Mouse (Mus musculus) embryonic stem cell, embryonic (primary cell): ENCODE data around the gene Col6a5.
"Not testable (repeated sequence)": the region's sequence is repeated elsewhere in the genome, so short reads cannot be mapped to it uniquely, and the experiment has no call there.

Experiments
- CTCF ChIA-PET, 4 experiments: fragments of 300-600 bp in 2 of 4; fragments of 350-600 bp in 2 of 4; sonication (Branson Sonifier 250); formaldehyde crosslinking; loops; one replicate each; lab custom pipeline; 2022; ENCODE audit warnings: inconsistent platforms in 2 of 4; lab: Charles Lee
- POLR2A ChIA-PET, 4 experiments: fragments of 300-600 bp in 2 of 4; fragments of 350-600 bp in 2 of 4; sonication (Branson Sonifier 250); formaldehyde crosslinking; loops; one replicate each; lab custom pipeline; 2022; ENCODE audit warnings: antibody characterized with exemption in 4 of 4, inconsistent platforms in 1 of 4; lab: Charles Lee

The Col6a5 gene

GRCm38 (mm10) chr9:105851011-105851410, 109.4 kb downstream of the Col6a5 start:
- POLR2A ChIA-PET: interaction anchor here in 2 of 4 experiments (0.6 to 1.5 kb wide), 2 partner anchors 13 to 18 kb away, joined by 3 to 4 read pairs; no protein-coding TSS in a partner anchor
- CTCF ChIA-PET: no interaction called here

GRCm38 (mm10) chr9:105848396-105848795, 112.0 kb downstream of the Col6a5 start:
- POLR2A ChIA-PET: no interaction called here

DNA sequence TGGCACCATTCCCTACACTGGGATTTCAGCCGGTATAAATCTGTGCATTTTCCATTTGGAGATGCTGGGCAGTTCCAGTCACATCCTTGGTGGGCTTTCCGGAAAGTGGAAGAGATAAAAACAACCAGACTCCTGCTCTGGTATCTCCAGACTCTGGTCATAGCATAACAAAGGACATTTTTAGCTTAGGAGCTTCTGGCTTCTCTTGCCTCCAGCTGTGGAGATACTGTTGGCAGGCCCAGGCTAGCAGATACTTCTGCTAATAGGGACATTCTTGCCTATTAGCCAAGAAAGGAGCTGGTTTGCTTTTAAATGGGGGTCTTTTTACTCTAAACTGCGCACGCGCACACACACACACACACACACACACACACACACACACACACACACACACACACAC, 113.2 kb downstream of the Col6a5 start:
- POLR2A ChIA-PET: no interaction called here
- CTCF ChIA-PET: interaction anchor here in 1 of 4 experiments (0.7 kb wide), 1 partner anchor 9 kb away, joined by 4 read pairs; no protein-coding TSS in a partner anchor

More at GRCm38 (mm10) chr9:105848396-105848795, 112.0 kb downstream of the Col6a5 start:
- CTCF ChIA-PET: no interaction called here

DNA sequence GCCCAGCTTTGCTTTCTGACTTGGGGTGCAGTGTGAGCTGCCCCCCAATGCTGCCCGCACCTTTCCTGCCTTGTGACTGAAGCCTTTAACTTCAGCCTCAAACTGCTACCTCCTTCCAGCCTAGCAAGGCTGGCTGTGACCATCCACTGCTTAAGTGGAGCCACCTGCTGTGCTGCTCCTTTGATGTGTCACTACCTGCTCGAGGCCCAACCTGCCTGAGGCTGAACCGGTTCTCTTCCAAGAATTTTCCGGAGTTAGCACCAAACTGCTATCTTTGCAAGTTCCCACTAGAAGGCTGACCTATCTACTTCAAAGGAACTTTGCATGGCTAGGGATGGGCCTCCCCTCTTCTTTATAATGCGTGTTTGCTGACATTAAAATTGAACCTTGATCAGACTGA, 119.1 kb downstream of the Col6a5 start:
- POLR2A ChIA-PET: not testable (repeated sequence)
- CTCF ChIA-PET: interaction anchor here in 2 of 4 experiments (0.7 to 1.4 kb wide), 3 partner anchors 16 to 271 kb away, joined by 3 to 4 read pairs (median 3); no protein-coding TSS in a partner anchor

GRCm38 (mm10) chr9:105839147-105839515, 121.3 kb downstream of the Col6a5 start:
- ChIA-PET CTCF (interaction anchor here in 2 of 4 experiments (0.6 to 0.8 kb wide), 3 partner anchors 38 to 582 kb away, joined by 3 to 5 read pairs (median 4); no protein-coding TSS in a partner anchor), POLR2A (no interaction called here)

- CTCF ChIA-PET: interaction anchor here in 1 of 4 experiments (0.7 to 0.9 kb wide), 3 partner anchors 145 to 583 kb away, joined by 3 to 5 read pairs (median 4); no protein-coding TSS in a partner anchor
- POLR2A ChIA-PET: interaction anchor here in 2 of 4 experiments (0.6 to 1.3 kb wide), 2 partner anchors 13 to 76 kb away, joined by 4 to 7 read pairs; no protein-coding TSS in a partner anchor
Measured at GRCm38 (mm10) chr9:105838396-105839146, 121.9 kb downstream of the Col6a5 start.

GRCm38 (mm10) chr9:105835587-105835986, 124.9 kb downstream of the Col6a5 start:
- ChIA-PET POLR2A (interaction anchor here in 1 of 4 experiments (0.5 kb wide), 1 partner anchor 356 kb away, joined by 4 read pairs; no protein-coding TSS in a partner anchor), CTCF (interaction anchor here in 2 of 4 experiments (0.6 to 1.3 kb wide), 2 partner anchors 22 to 43 kb away, joined by 3 read pairs; no protein-coding TSS in a partner anchor)

DNA sequence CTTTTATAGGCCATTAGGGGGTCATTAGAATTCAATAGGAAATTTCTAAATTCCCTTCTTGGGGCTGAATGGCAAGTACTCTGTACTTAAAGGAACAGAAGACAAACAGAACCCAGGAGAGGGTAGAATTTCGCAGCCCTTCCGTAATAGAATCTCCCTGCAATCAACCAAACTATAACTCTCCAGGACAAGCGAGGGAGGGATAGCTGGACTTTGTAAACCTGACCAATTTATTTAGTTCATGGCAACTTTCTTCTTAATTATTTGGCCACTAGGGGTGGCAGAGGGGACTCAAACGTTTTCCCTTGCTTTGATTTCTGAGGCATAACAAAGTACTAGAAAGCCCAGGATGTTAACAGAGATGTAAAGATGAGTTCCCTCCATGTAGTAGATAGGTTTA, 125.6 kb downstream of the Col6a5 start:
- POLR2A ChIA-PET: no interaction called here
- CTCF ChIA-PET: interaction anchor here in 2 of 4 experiments (0.6 to 1.3 kb wide), 2 partner anchors 23 to 283 kb away, joined by 3 to 9 read pairs; no protein-coding TSS in a partner anchor

DNA sequence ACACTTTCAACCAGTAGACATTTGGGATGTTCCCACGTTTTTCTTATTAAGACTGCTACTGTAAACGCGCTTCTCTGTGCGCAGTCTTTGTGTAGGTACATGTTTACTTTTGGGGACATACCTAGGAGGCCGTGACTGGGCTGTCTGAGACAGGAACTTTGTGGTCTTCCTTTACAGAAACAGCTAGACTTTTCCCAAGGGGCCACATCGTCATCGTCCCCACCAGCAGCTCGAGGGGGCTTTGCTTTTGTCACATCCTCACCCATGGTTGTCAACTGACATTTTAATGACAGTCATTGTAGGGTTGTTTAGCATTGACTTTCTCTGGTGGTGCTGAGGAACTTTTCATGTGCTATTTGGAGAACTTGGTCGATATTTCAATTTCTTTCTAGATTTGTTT, 129.2 kb downstream of the Col6a5 start:
- POLR2A ChIA-PET: no interaction called here
- CTCF ChIA-PET: no interaction called here

DNA sequence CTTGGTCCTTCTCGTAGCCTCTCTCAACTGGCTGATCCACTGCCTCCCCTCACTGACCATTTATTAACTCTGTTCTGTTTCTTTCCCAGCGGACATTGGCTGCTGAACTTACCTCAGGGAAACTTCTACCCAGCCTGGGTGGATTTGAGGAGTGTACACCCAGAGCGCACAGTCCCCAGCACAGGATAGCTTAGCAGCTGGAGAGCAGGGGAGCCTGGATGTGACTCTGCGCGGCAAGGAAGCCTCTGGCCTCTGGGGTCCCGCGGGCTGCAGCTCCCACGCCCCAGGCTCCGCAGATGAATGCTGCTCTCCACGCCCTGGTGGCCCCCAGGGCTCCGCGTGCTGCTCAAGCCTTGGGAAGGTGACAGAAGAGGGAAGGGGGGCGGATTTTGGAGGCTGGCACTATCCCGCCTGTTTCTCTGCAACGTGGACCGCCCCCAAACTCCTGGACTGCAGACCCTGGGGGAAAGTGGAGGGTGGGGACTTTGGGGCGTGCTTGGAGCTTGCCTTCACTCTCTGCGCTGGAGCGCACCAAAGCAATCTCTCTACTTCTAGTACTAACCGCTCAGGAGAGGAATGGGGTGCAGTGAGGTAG, 132.6 kb downstream of the Col6a5 start, which contains the start of gene Col6a6:
Gene Col6a6 (minus strand): TSS at position 370 of the 595 bp plus-strand sequence.
- ChIA-PET CTCF (interaction anchor here in 2 of 4 experiments (0.9 to 1.6 kb wide), 2 partner anchors 9 to 134 kb away, joined by 3 to 4 read pairs; no protein-coding TSS in a partner anchor), POLR2A (interaction anchor here in 1 of 4 experiments (0.6 to 1.5 kb wide), 2 partner anchors 9 to 149 kb away, joined by 3 to 4 read pairs; no protein-coding TSS in a partner anchor)

GRCm38 (mm10) chr9:105827076-105827647, 133.3 kb downstream of the Col6a5 start:
- POLR2A ChIA-PET: interaction anchor here in 1 of 4 experiments (0.6 to 1.5 kb wide), 4 partner anchors 10 to 150 kb away, joined by 3 to 5 read pairs (median 4); no protein-coding TSS in a partner anchor

DNA sequence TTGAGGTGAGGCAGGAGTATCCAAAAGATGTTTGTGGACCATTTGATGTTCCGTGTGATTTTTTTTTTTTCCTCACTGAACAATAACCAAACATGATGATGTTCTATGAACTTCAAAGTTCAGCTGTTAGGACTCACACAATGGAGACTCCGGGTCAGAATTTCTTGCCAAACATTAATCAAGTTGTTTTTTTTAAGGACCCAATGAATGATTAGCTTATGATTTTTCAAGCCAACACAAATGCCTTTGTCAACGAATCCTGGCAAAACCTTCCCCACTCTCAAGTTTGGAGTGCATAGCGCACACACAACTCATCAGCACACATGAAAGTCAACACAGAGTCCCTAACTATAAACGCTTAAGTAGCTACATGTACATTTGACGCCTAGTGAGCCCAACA, 139.7 kb downstream of the Col6a5 start:
- ChIA-PET POLR2A (no interaction called here), CTCF (no interaction called here)

More at GRCm38 (mm10) chr9:105827076-105827647, 133.3 kb downstream of the Col6a5 start:
- CTCF ChIA-PET: interaction anchor here in 1 of 4 experiments (0.8 kb wide), 1 partner anchor 285 kb away, joined by 3 read pairs; no protein-coding TSS in a partner anchor

- POLR2A ChIA-PET: no interaction called here
- CTCF ChIA-PET: interaction anchor here in 1 of 4 experiments (0.6 kb wide), 2 partner anchors 33 to 1170 kb away, joined by 3 to 18 read pairs; no protein-coding TSS in a partner anchor
Measured at GRCm38 (mm10) chr9:105819155-105819709, 141.2 kb downstream of the Col6a5 start.

- CTCF ChIA-PET: interaction anchor here in 1 of 4 experiments (0.7 kb wide), 1 partner anchor 39 kb away, joined by 3 read pairs; no protein-coding TSS in a partner anchor
- POLR2A ChIA-PET: interaction anchor here in 1 of 4 experiments (0.6 kb wide), 1 partner anchor 1365 kb away, joined by 5 read pairs; no protein-coding TSS in a partner anchor
Measured at GRCm38 (mm10) chr9:105814436-105814835, 146.0 kb downstream of the Col6a5 start.

DNA sequence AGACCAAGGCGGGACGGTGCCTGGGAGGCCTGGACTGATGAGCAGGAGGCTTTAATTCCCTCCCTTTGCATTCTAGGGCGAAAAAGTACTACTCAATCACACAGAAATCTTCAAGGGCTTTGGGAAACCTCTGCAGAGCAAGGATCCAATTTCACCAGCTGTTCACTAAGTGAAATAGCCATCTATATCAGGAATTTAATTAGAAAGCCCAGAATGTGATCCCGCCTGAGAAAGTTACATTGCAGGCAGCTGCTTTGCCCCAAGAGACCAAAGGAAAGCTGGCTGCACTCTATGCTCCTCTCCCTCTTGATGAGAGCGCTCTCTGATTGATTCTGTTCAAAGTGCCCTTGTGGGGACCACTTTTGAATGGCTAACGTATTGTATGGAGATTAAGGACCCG, 149.0 kb downstream of the Col6a5 start:
- POLR2A ChIA-PET: interaction anchor here in 1 of 4 experiments (0.6 kb wide), 1 partner anchor 312 kb away, joined by 3 read pairs; no protein-coding TSS in a partner anchor
- CTCF ChIA-PET: no interaction called here

DNA sequence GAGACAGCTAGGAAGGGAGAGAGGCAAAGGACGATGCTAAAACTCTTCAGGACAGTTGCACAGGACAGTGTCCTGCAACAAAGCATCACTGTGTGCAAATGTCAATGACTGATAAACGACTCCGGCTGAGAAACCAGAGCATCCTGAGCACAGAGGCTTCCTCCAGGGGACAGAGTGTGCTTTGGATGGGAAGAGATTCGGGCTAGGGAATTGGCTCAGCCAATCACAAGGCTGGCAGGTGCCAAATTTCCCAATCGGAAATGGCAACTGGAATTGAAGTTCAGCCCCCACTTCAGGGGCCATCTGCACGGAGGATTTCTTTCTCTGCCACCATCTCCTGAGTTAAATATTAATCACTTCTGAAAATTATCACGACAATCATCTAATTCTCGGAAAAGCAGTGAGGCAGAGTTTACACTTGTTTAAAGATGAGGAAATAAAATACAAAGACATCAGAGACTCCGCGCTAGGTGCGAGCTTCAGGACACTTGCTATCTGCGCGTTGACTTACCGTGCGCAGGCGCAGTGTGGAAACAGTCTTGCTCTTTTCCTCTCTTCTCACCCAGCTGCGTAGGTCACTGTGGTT, 151.4 kb downstream of the Col6a5 start:
- POLR2A ChIA-PET: interaction anchor here in 1 of 4 experiments (1.2 kb wide), 1 partner anchor 17 kb away, joined by 3 read pairs; no protein-coding TSS in a partner anchor

More for the DNA sequence above, 151.4 kb downstream of the Col6a5 start:
- CTCF ChIA-PET: interaction anchor here in 1 of 4 experiments (0.6 kb wide), 2 partner anchors 38 to 280 kb away, joined by 3 read pairs; no protein-coding TSS in a partner anchor
